Mouse (Mus musculus) bone marrow, adult 2 months (tissue): ENCODE results near the gene Drd3.

Source experiments
- CTCF ChIP-seq: fragments of 200-500 bp; IDR thresholded peaks from 2 replicates; pipeline ENCODE4 v1.5.1; 2011; ENCODE audit warnings: low read length, control low read depth; ENCODE audit not compliant: control insufficient read depth, insufficient read depth
- POLR2A ChIP-seq: fragments of 200-500 bp; IDR thresholded peaks from 2 replicates; pipeline ENCODE4 v1.6.1; 2011; ENCODE audit warnings: low read depth, mild to moderate bottlenecking, control low read depth, low read length, borderline replicate concordance; ENCODE audit not compliant: control insufficient read depth

GRCm38 (mm10) chr16:43710134-43710475 lies 43.7 kb upstream of the Drd3 start:
- TF ChIP-seq CTCF: no peak
- TF ChIP-seq POLR2A: no peak
